Mouse (Mus musculus): ENCODE measurements around the gene Lcat. TPM values are rescaled to one million over a fixed set of nuclear protein-coding genes. Genes with fewer than 3 reads are reported as not detected.

Lcat gene
- polyA plus RNA-seq, 1 experiment from 2014 or later: 1.8 TPM

DNA sequence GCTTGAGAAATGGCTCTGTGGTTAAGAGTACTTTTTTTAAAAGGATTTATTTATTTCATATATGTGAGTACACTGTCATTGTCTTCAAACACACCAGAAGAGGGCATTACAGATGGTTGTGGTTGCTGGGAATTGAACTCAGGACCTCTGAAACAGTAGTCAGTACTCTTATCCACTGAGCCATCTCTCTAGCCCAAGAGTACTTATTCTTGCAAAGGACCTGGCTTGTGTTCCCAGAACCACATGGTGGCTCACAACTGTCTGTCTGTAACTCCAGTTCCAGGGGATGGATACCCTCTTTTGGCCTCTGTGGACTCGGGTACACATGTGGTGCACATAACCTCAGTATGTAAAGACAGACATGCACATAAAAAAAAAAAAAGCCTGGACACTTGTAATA, 26.2 kb upstream of the Lcat start:
- Histone ChIP-seq H3K4me2 (replicated peaks; ENCODE audit: low read depth, low read length) (no peak overlapping the region), H3K4me1 (ENCODE audit: insufficient read depth, low read length) (peaks cover 22% of the 10 kb centered on the region), H3K27me3 (ENCODE audit: insufficient read depth, low read length) (no peaks in the 10 kb centered on the region), H3K9ac (replicated peaks; ENCODE audit: low read length) (no peak overlapping the region), H3K36me3 (ENCODE audit: insufficient read depth, low read length) (no peaks in the 10 kb centered on the region), H3K9me3 (ENCODE audit: low read length) (no peaks in the 10 kb centered on the region), H3K4me3 (ENCODE audit: low read length) (no peak overlapping the region), H3K27ac (ENCODE audit: low read length) (no peak overlapping the region)
- no peak for ATAC-seq (ENCODE audit: low FRiP score, low TSS enrichment)
- 82% methylated on average over 1 of the region's 1 CpGs for WGBS

- H3K4me3 ChIP-seq (ENCODE audit: low read length): peak overlapping the region; percentile 77
- H3K27ac ChIP-seq (ENCODE audit: low read length): peak overlapping the region; percentile 60; the same call in 1 of the 2 replicates
- no peaks in the 10 kb centered on the region for H3K36me3 ChIP-seq (ENCODE audit: insufficient read depth, low read length)
- peak overlapping the region; percentile 86; the same call in 1 of the 2 replicates for H3K9ac ChIP-seq (replicated peaks; ENCODE audit: low read length)
- H3K4me1 ChIP-seq (ENCODE audit: insufficient read depth, low read length): peaks cover 32% of the 10 kb centered on the region
- ATAC-seq (ENCODE audit: low FRiP score, low TSS enrichment): peak; percentile 44
- WGBS: 6% methylated on average over 19 of the region's 19 CpGs
- no peaks in the 10 kb centered on the region for H3K9me3 ChIP-seq (ENCODE audit: low read length)
- H3K4me2 ChIP-seq (replicated peaks; ENCODE audit: low read depth, low read length): peak overlapping the region; percentile 70
- no peaks in the 10 kb centered on the region for H3K27me3 ChIP-seq (ENCODE audit: insufficient read depth, low read length)
Observed at GRCm38 (mm10) chr8:105966692-105967311, 23.6 kb upstream of the Lcat start.

- 0% methylated on average over 41 of the region's 47 CpGs for WGBS
- Histone ChIP-seq H3K9ac (replicated peaks; ENCODE audit: low read length) (peak within 1 kb of the TSS; percentile 86), H3K36me3 (ENCODE audit: insufficient read depth, low read length) (no peaks in the 10 kb centered on the region), H3K27me3 (ENCODE audit: insufficient read depth, low read length) (no peaks in the 10 kb centered on the region), H3K27ac (ENCODE audit: low read length) (peak within 1 kb of the TSS; percentile 91), H3K4me3 (ENCODE audit: low read length) (peak within 1 kb of the TSS; percentile 77), H3K9me3 (ENCODE audit: low read length) (no peaks in the 10 kb centered on the region), H3K4me1 (ENCODE audit: insufficient read depth, low read length) (peaks cover 32% of the 10 kb centered on the region), H3K4me2 (replicated peaks; ENCODE audit: low read depth, low read length) (peak within 1 kb of the TSS; percentile 70)
- peak; percentile 91 for ATAC-seq (ENCODE audit: low FRiP score, low TSS enrichment)
Observed at GRCm38 (mm10) chr8:105965905-105966341, 22.7 kb upstream of the Lcat start, which contains the start of gene Slc12a4. Gene Slc12a4 (minus strand): TSS chr8:105966097.

DNA sequence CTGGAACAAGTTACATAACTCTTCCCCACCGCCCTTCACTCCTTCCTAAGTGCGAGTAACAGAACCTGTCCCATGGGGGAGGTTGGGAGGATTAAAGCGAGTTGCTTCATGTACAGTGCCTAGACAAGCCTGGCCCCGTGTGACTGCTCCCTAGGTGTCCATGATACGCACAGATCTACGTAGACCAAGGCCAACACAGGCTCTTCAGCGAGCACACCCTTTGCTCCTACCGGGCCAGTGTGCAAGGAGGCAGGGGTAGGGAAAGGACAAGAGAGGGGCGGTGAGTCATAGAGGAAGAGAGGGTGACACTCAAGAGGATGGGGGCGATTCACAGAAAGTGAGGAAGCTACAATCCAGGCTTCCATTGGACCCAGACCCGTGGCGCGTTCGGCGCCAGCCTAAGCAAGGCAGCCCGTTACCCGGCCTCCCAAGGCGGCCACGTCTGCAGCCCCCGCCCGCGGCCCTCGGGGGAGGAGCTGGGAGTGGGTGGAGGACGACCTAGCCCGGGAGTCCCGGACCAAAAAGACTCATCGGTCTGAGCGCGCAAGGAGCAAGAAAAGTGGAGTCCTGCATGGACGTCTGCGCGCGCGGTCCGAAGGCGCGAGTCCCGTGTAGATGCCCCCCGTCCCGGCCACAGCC, 22.2 kb upstream of the Lcat start:
- H3K9ac ChIP-seq (replicated peaks; ENCODE audit: low read length): peak overlapping the region; percentile 86
- peak overlapping the region; percentile 91 for H3K27ac ChIP-seq (ENCODE audit: low read length)
- H3K4me1 ChIP-seq (ENCODE audit: insufficient read depth, low read length): peaks cover 32% of the 10 kb centered on the region
- peak overlapping the region; percentile 77 for H3K4me3 ChIP-seq (ENCODE audit: low read length)
- H3K27me3 ChIP-seq (ENCODE audit: insufficient read depth, low read length): no peaks in the 10 kb centered on the region
- no peaks in the 10 kb centered on the region for H3K36me3 ChIP-seq (ENCODE audit: insufficient read depth, low read length)
- no peaks in the 10 kb centered on the region for H3K9me3 ChIP-seq (ENCODE audit: low read length)
- H3K4me2 ChIP-seq (replicated peaks; ENCODE audit: low read depth, low read length): peak overlapping the region; percentile 70
- WGBS: 1% methylated on average over 38 of the region's 40 CpGs
- peak; percentile 75 for ATAC-seq (ENCODE audit: low FRiP score, low TSS enrichment)

DNA sequence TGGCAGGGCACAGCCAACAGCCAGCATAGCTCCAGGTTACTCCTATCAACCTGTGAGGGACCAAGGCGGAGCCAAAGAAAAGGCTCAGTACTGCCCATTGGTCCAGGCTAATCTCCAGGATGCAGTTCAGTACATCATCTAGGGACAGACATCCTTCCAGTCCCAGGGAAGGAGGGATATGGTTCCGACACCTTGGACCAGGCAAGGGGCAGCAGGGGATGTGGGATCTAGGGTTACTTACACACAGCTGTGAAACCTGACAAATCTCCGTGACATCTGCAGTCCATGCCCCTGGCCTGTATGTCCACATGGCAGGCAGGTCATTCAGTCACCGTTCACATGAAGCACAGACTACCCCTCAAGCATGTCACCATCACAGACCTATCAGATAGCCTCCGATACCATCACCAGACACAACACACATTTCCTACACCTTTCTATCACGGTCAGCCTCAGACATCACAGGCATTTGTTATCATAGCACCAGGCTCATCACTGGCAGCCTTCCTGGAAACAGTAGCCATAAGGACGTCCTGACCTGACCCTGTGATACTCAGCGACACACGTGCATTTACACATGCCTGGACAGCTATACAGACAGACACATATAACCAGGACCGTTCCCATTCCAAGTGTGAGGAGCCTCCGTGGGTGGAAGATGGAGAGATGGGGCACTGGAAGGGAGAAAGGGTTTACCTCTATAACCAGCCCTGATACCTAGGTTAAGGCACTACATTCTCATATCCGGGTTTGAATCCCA, 21.5 kb upstream of the Lcat start:
- WGBS: 56% methylated on average over 12 of the region's 12 CpGs
- Histone ChIP-seq H3K27me3 (ENCODE audit: insufficient read depth, low read length) (no peaks in the 10 kb centered on the region), H3K9me3 (ENCODE audit: low read length) (no peaks in the 10 kb centered on the region), H3K9ac (replicated peaks; ENCODE audit: low read length) (peak overlapping the region; percentile 86), H3K4me3 (ENCODE audit: low read length) (peak overlapping the region; percentile 77), H3K36me3 (ENCODE audit: insufficient read depth, low read length) (no peaks in the 10 kb centered on the region), H3K4me2 (replicated peaks; ENCODE audit: low read depth, low read length) (peak overlapping the region; percentile 70), H3K27ac (ENCODE audit: low read length) (no peak overlapping the region), H3K4me1 (ENCODE audit: insufficient read depth, low read length) (peaks cover 32% of the 10 kb centered on the region)
- ATAC-seq (ENCODE audit: low FRiP score, low TSS enrichment): no peak

GRCm38 (mm10) chr8:105961536-105961935, 18.4 kb upstream of the Lcat start:
- WGBS: 90% methylated on average over 10 of the region's 10 CpGs
- Histone ChIP-seq H3K4me2 (replicated peaks; ENCODE audit: low read depth, low read length) (no peak overlapping the region), H3K9ac (replicated peaks; ENCODE audit: low read length) (no peak overlapping the region), H3K4me3 (ENCODE audit: low read length) (no peak overlapping the region), H3K27ac (ENCODE audit: low read length) (no peak overlapping the region), H3K27me3 (ENCODE audit: insufficient read depth, low read length) (no peaks in the 10 kb centered on the region), H3K36me3 (ENCODE audit: insufficient read depth, low read length) (peaks cover 7% of the 10 kb centered on the region; the same call in 1 of the 2 replicates), H3K4me1 (ENCODE audit: insufficient read depth, low read length) (peaks cover 25% of the 10 kb centered on the region), H3K9me3 (ENCODE audit: low read length) (no peaks in the 10 kb centered on the region)
- ATAC-seq (ENCODE audit: low FRiP score, low TSS enrichment): no peak

GRCm38 (mm10) chr8:105961101-105961500, 17.9 kb upstream of the Lcat start:
- peaks cover 21% of the 10 kb centered on the region for H3K4me1 ChIP-seq (ENCODE audit: insufficient read depth, low read length)
- H3K36me3 ChIP-seq (ENCODE audit: insufficient read depth, low read length): peaks cover 7% of the 10 kb centered on the region; the same call in 1 of the 2 replicates
- 82% methylated on average over 14 of the region's 14 CpGs for WGBS
- H3K27ac ChIP-seq (ENCODE audit: low read length): no peak overlapping the region
- no peak overlapping the region for H3K9ac ChIP-seq (replicated peaks; ENCODE audit: low read length)
- H3K4me3 ChIP-seq (ENCODE audit: low read length): no peak overlapping the region
- no peaks in the 10 kb centered on the region for H3K9me3 ChIP-seq (ENCODE audit: low read length)
- ATAC-seq (ENCODE audit: low FRiP score, low TSS enrichment): no peak
- no peak overlapping the region for H3K4me2 ChIP-seq (replicated peaks; ENCODE audit: low read depth, low read length)
- H3K27me3 ChIP-seq (ENCODE audit: insufficient read depth, low read length): no peaks in the 10 kb centered on the region

DNA sequence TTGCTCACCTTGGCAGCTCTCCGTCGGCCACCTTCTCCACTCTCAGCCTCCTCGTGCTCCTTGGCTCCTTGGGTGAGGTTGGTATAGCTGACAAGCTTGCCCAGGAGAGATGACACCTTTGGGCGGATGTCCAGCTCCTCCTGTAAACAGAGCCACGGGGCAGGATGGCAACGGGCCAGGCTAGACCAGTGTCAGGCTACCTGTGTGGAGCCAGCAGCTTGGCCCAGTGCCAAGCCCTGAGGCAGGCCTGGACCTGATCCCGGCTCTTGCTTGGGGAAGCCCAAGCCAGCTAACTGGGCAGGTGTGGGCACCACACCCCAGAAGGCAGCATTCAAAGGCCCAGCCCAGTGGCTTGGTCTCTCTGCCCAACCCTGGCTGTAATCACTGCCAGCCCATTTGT, 16.2 kb upstream of the Lcat start:
- H3K36me3 ChIP-seq (ENCODE audit: insufficient read depth, low read length): peaks cover 16% of the 10 kb centered on the region
- ATAC-seq (ENCODE audit: low FRiP score, low TSS enrichment): no peak
- no peak overlapping the region for H3K9ac ChIP-seq (replicated peaks; ENCODE audit: low read length)
- no peak overlapping the region for H3K4me3 ChIP-seq (ENCODE audit: low read length)
- no peaks in the 10 kb centered on the region for H3K27me3 ChIP-seq (ENCODE audit: insufficient read depth, low read length)
- WGBS: 80% methylated on average over 7 of the region's 7 CpGs
- H3K4me2 ChIP-seq (replicated peaks; ENCODE audit: low read depth, low read length): no peak overlapping the region
- no peak overlapping the region for H3K27ac ChIP-seq (ENCODE audit: low read length)
- H3K9me3 ChIP-seq (ENCODE audit: low read length): no peaks in the 10 kb centered on the region
- 0 out of 2 replicates have a peak, but pooled peaks cover 10% of the 10 kb centered on the region for H3K4me1 ChIP-seq (ENCODE audit: insufficient read depth, low read length)

GRCm38 (mm10) chr8:105957813-105958212, 14.6 kb upstream of the Lcat start:
- no peaks in the 10 kb centered on the region for H3K27me3 ChIP-seq (ENCODE audit: insufficient read depth, low read length)
- no peak overlapping the region for H3K4me2 ChIP-seq (replicated peaks; ENCODE audit: low read depth, low read length)
- peaks cover 24% of the 10 kb centered on the region for H3K36me3 ChIP-seq (ENCODE audit: insufficient read depth, low read length)
- no peak for ATAC-seq (ENCODE audit: low FRiP score, low TSS enrichment)
- H3K27ac ChIP-seq (ENCODE audit: low read length): no peak overlapping the region
- H3K4me3 ChIP-seq (ENCODE audit: low read length): no peak overlapping the region
- no peak overlapping the region for H3K9ac ChIP-seq (replicated peaks; ENCODE audit: low read length)
- no peaks in the 10 kb centered on the region for H3K9me3 ChIP-seq (ENCODE audit: low read length)
- 0 out of 2 replicates have a peak, but pooled peaks cover 2% of the 10 kb centered on the region for H3K4me1 ChIP-seq (ENCODE audit: insufficient read depth, low read length)
- WGBS: 61% methylated on average over 3 of the region's 4 CpGs

Measured in kidney, embryonic 16.5 days (tissue).